In the genomic region with DNA sequence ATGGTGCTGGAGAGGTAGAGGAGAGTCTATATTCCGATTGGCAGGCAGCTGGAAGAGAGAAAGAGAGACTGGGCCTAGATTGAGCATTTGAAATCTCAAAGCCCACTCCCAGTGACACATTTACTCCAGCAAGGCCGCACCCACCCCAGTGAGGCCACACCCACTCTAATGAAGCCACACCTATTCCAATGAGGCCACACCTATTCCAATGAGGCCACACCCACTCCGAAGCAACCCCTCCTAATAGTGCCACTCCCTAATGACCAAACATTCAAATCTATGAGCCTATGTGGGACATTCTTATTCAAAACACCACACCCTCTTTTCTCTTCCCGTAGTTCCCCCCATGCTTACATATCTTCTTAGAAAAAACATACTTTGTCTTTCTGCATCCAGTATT, we compare ENCODE assay signal across 31 mouse cellular contexts. TPM values are rescaled to one million over a fixed set of nuclear protein-coding genes. Genes with fewer than 3 reads are reported as not detected.
A peak's percentile ranks its signal among the peaks of the same experiment; 100 is the strongest.
DNase-seq lines count a peak whose midpoint lies in the region; ATAC-seq and TF ChIP-seq lines count a peak whose summit lies in the region.
"Had no signal": no experiment of that assay in that cellular context is flagged by ENCODE, and none has a peak within 500 bp of the region (broad histone marks: within the 10 kb centered on the region; RNA-seq: fewer than 3 reads in every experiment).

No protein-coding gene starts in this region.

- H3K4me1 ChIP-seq in testis, adult 2 months (ENCODE audit: control insufficient read depth, insufficient read depth, low read length): no peaks in the 10 kb centered on the region; the same call in 1 of the 2 replicates
- no peaks in the 10 kb centered on the region for H3K4me1 ChIP-seq in kidney, embryonic 16.5 days (ENCODE audit: insufficient read depth, low read length)

- H3K4me3 ChIP-seq in testis, adult 2 months (ENCODE audit: control insufficient read depth, low read depth, low read length): no peak overlapping the region; the same call in 1 of the 2 replicates
- no peak overlapping the region for H3K4me3 ChIP-seq in kidney, embryonic 16.5 days (ENCODE audit: low read length)

- ATAC-seq in megakaryocyte-erythroid progenitor cell, adult 5-6 weeks (replicated peaks; ENCODE audit: low FRiP score, low TSS enrichment, poor library complexity, severe bottlenecking): no peak
- no peak for ATAC-seq in kidney, embryonic 16.5 days (ENCODE audit: low FRiP score, low TSS enrichment)
- ATAC-seq: activated CD4-positive, CD25-positive, alpha-beta regulatory T cell, adult 4 months; CD4-positive, CD25-positive, alpha-beta regulatory T cell, adult 4 months; Patski had no signal

- 92% methylated on average over 4 of the region's 4 CpGs for WGBS in kidney, embryonic 16.5 days

- H3K9ac ChIP-seq in kidney, embryonic 16.5 days (replicated peaks; ENCODE audit: low read length): no peak overlapping the region

- no peak for TF ChIP-seq CTCF in testis, adult 2 months (IDR thresholded peaks at IDR 0.05; ENCODE audit: control insufficient read depth, insufficient read depth, insufficient replicate concordance, low read depth, low read length)

- DNase-seq in testis, postnatal 14 days (ENCODE audit: low spot score): no peak
- DNase-seq in ES-CJ7 (ENCODE audit: low read depth, low spot score) (peak; percentile 71), R1 (ENCODE audit: low read depth, low spot score) (peak; percentile 75), ZHBTc4 (ENCODE audit: low read depth, low spot score) (peak; percentile 79)
- no peak for DNase-seq in layer of hippocampus, adult 9-10 months (ENCODE audit: low spot score)
- DNase-seq: adrenal gland, adult 2 months; adrenal gland, adult 8-10 months; adrenal gland, postnatal 10 days; adrenal gland, postnatal 14 days; adrenal gland, postnatal 25 days; adrenal gland, postnatal 36 days; B cell, adult 2 months; cerebellum, adult 11 months; cerebellum, adult 11-12 months; cerebellum, adult 18-20 months; cerebellum, adult 2 months; cerebellum, adult 8-10 months had no signal

- no peak for TF ChIP-seq POLR2A in testis, adult 2 months (IDR thresholded peaks at IDR 0.05; ENCODE audit: control insufficient read depth, low read depth, low read length)

- no peaks in the 10 kb centered on the region for H3K27me3 ChIP-seq in testis, adult 2 months (ENCODE audit: control insufficient read depth, insufficient read depth, low read length)
- no peaks in the 10 kb centered on the region for H3K27me3 ChIP-seq in kidney, embryonic 16.5 days (ENCODE audit: insufficient read depth, low read length)
- H3K27me3 ChIP-seq: Patski had no signal

- no peaks in the 10 kb centered on the region for H3K36me3 ChIP-seq in testis, adult 2 months (ENCODE audit: control insufficient read depth, insufficient read depth, low read length)
- H3K36me3 ChIP-seq in kidney, embryonic 16.5 days (ENCODE audit: insufficient read depth, low read length): no peaks in the 10 kb centered on the region
- H3K36me3 ChIP-seq: G1E had no signal

- 0 out of 2 replicates have a peak overlapping the region, but pooled peaks have one; percentile 37 for H3K27ac ChIP-seq in testis, adult 2 months (ENCODE audit: control insufficient read depth, insufficient read depth, low read depth, low read length)
- no peak overlapping the region for H3K27ac ChIP-seq in kidney, embryonic 16.5 days (ENCODE audit: low read length)

- H3K4me2 ChIP-seq in kidney, embryonic 16.5 days (replicated peaks; ENCODE audit: low read depth, low read length): no peak overlapping the region

- H3K9me3 ChIP-seq in kidney, embryonic 16.5 days (ENCODE audit: low read length): no peaks in the 10 kb centered on the region
- H3K9me3 ChIP-seq: G1E had no signal

RNA-seq across cellular contexts. Expression of a gene that starts 13.3 kb away (rescaled TPM):
- 1.3 and 1.6 TPM in 2 replicates for polyA plus RNA-seq in testis, adult 2 months (2012; rRNA removed)
- total RNA-seq in megakaryocyte-erythroid progenitor cell, adult 5-6 weeks (2014; fragmentation: Nextera tagmentation): not detected in 2 replicates
- total RNA-seq in megakaryocyte-erythroid progenitor cell, adult 5-6 weeks (2017): not detected in 2 replicates
- polyA plus RNA-seq in kidney, embryonic 16.5 days (2015; fragmentation: Nextera tagmentation; extraction: Ambion mirVana): 12.0 and 17.1 TPM in 2 replicates
- total RNA-seq: adrenal gland, postnatal 25 days; CH12.LX; G1E; MEL had no signal
- polyA plus RNA-seq: activated CD4-positive, CD25-positive, alpha-beta regulatory T cell, adult 4 months; C2C12; CD4-positive, CD25-positive, alpha-beta regulatory T cell, adult 4 months; cerebellum, adult 2 months; G1E had no signal

RNA-seq across cellular contexts. Expression of a gene that starts 13.9 kb away (rescaled TPM):
- polyA plus RNA-seq in testis, adult 2 months (2012; rRNA removed): 19.0 and 19.1 TPM in 2 replicates
- total RNA-seq in megakaryocyte-erythroid progenitor cell, adult 5-6 weeks (2014; fragmentation: Nextera tagmentation): not detected in 2 replicates
- 0.04 and 0.19 TPM in 2 replicates for total RNA-seq in megakaryocyte-erythroid progenitor cell, adult 5-6 weeks (2017)
- 3.9 and 4.0 TPM in 2 replicates for polyA plus RNA-seq in kidney, embryonic 16.5 days (2015; fragmentation: Nextera tagmentation; extraction: Ambion mirVana)

RNA-seq across cellular contexts. Expression of a gene that starts 23.7 kb away (rescaled TPM):
- 97.9 and 108 TPM in 2 replicates for polyA plus RNA-seq in testis, adult 2 months (2012; rRNA removed)
- 45.7 and 94.6 TPM in 2 replicates for total RNA-seq in megakaryocyte-erythroid progenitor cell, adult 5-6 weeks (2014; fragmentation: Nextera tagmentation)
- total RNA-seq in megakaryocyte-erythroid progenitor cell, adult 5-6 weeks (2017): 73.8 and 82.2 TPM in 2 replicates
- polyA plus RNA-seq in kidney, embryonic 16.5 days (2015; fragmentation: Nextera tagmentation; extraction: Ambion mirVana): 227 and 234 TPM in 2 replicates

RNA-seq across cellular contexts. Expression of a gene that starts 24.8 kb away (rescaled TPM):
- 7.5 and 8.9 TPM in 2 replicates for polyA plus RNA-seq in testis, adult 2 months (2012; rRNA removed)
- total RNA-seq in megakaryocyte-erythroid progenitor cell, adult 5-6 weeks (2014; fragmentation: Nextera tagmentation): 12.8 and 19.0 TPM in 2 replicates
- total RNA-seq in megakaryocyte-erythroid progenitor cell, adult 5-6 weeks (2017): 1.1 and 3.0 TPM in 2 replicates
- 17.7 and 20.5 TPM in 2 replicates for polyA plus RNA-seq in kidney, embryonic 16.5 days (2015; fragmentation: Nextera tagmentation; extraction: Ambion mirVana)

RNA-seq across cellular contexts. Expression of a gene that starts 41.7 kb away (rescaled TPM):
- polyA plus RNA-seq in testis, adult 2 months (2012; rRNA removed): not detected in 2 replicates
- total RNA-seq in megakaryocyte-erythroid progenitor cell, adult 5-6 weeks (2014; fragmentation: Nextera tagmentation): not detected in 2 replicates
- not detected in 2 replicates for total RNA-seq in megakaryocyte-erythroid progenitor cell, adult 5-6 weeks (2017)
- not detected in 2 replicates for polyA plus RNA-seq in kidney, embryonic 16.5 days (2015; fragmentation: Nextera tagmentation; extraction: Ambion mirVana)
- total RNA-seq: adrenal gland, adult 18-20 months; adrenal gland, adult 2 months; adrenal gland, adult 8-10 months; adrenal gland, postnatal 10 days; adrenal gland, postnatal 14 days; adrenal gland, postnatal 25 days; adrenal gland, postnatal 36 days; adrenal gland, postnatal 4 days; CH12.LX; ES-E14; MEL had no signal
- polyA plus RNA-seq: activated CD4-positive, CD25-positive, alpha-beta regulatory T cell, adult 4 months; adrenal gland, adult 2 months; brain, embryonic 14.5 days; C2C12; CD4-positive, CD25-positive, alpha-beta regulatory T cell, adult 4 months; cerebellum, adult 2 months; G1E; Patski had no signal

Comparison
In these comparisons a context has a peak if more than half of its experiments do, and no peak if none do; other contexts are left out.
1. DNase-seq: peak in ES-CJ7 (single experiment), R1 (single experiment) and ZHBTc4 (single experiment); none in testis, postnatal 14 days (single experiment) and layer of hippocampus, adult 9-10 months (single experiment).